Mouse (Mus musculus) spleen, adult 10 weeks (tissue): Measurements from ENCODE around the gene Epb41l3. TPM values are rescaled to one million over a fixed set of nuclear protein-coding genes. Genes with fewer than 3 reads are reported as not detected.

Source experiments
- polyA plus RNA-seq: library from polyadenylated mRNA; stranded (reverse); fragments of 350-450 nt; fragmentation: Illumina TruSeq; extraction: RNeasy Lipid Tissue Mini Kit (QIAGEN cat#74804); gene quantifications from one replicate; pipeline ENCODE4 v1.2.3, GENCODE M21; 2015; ENCODE audit warnings: low replicate concordance; ENCODE audit not compliant: insufficient read depth

Gene Epb41l3
- 27.6 TPM for polyA plus RNA-seq

DNA sequence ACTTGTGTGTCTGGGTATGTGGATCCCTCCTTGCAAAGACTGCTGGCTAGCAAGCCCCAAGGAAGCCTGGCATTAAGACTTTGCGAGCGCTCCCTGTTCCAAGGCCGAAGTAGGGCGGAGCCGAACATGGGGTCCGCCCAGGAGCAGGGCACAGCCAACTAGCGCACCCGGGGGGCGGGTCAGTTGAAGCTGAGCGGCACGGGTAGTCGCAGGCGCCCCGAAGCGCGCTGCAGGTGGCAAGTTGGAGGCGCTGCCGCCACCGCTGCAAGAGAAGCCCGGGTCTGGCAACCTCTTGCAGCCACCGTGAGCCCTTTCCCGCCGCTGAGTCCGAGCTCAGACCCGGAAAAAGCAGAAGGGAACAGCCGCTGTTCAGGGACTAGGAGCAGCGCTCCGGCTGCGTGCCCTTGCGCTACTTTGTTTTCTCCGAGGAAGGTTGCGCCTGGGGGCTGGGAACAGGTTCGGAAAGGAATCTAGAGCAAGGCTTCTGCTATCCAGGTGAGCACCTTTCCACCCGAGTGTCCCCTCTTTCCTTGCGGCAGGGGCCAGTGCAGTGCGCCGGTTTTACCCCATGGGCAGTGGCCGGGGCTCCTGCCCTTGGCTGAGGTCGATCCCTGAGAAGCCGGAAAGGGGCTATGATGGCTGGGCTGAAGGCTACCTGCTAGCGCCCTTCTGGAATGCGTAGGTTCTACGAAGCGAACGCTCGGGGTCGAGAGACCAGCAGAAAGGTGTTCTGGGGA, at the start of gene Epb41l3:
Gene Epb41l3, plus strand, starts transcription at position 183 of the 737 bp plus-strand sequence.

Other genes starting within 250 kb of the Epb41l3 start
- not detected for gene Tmem200c, start 249.1 kb upstream of the Epb41l3 start, polyA plus RNA-seq